Mouse (Mus musculus) hindbrain, embryonic 11.5 days (tissue): ENCODE measurements around the gene Neurl1b. TPM values are rescaled to one million over a fixed set of nuclear protein-coding genes. Genes with fewer than 3 reads are reported as not detected.

Source experiments
- ATAC-seq: fragments of 200-750 bp; cut with Nextera tagmentation; 2 replicates; pipeline ENCODE4 v1.8.0; 2017; ENCODE audit warnings: mild to moderate bottlenecking, moderate TSS enrichment, moderate library complexity; ENCODE audit not compliant: low FRiP score
- DNase-seq: peaks from one replicate; pipeline ENCODE4 v3.0.0-alpha.2; 2015; ENCODE audit warnings: low spot score
- H3K27ac ChIP-seq: fragments of 300-500 bp; sonication (generic); 2 replicates; pipeline ENCODE4 v1.5.1; 2014; ENCODE audit warnings: mild to moderate bottlenecking, low read depth, low read length
- H3K27me3 ChIP-seq: fragments of 300-500 bp; sonication (generic); 2 replicates; pipeline ENCODE4 v1.6.1; 2014; ENCODE audit warnings: mild to moderate bottlenecking, low read length, moderate library complexity, mixed read lengths; ENCODE audit not compliant: control insufficient read depth, insufficient read depth
- H3K36me3 ChIP-seq: fragments of 300-500 bp; sonication (generic); 2 replicates; pipeline ENCODE4 v1.6.1; 2014; ENCODE audit warnings: mild to moderate bottlenecking, low read length, moderate library complexity, mixed read lengths; ENCODE audit not compliant: control insufficient read depth, insufficient read depth
- H3K4me1 ChIP-seq: fragments of 300-500 bp; sonication (generic); replicated peaks from 2 replicates; pipeline ENCODE4 v1.6.1; 2014; ENCODE audit warnings: low read length, mixed read lengths; ENCODE audit not compliant: control insufficient read depth, insufficient read depth
- H3K4me2 ChIP-seq: fragments of 300-500 bp; sonication (generic); replicated peaks from 2 replicates; pipeline ENCODE4 v1.6.1; 2014; ENCODE audit warnings: mild to moderate bottlenecking, low read depth, low read length
- H3K4me3 ChIP-seq: fragments of 300-500 bp; sonication (generic); 2 replicates; pipeline ENCODE4 v1.5.1; 2014; ENCODE audit warnings: low read depth, low read length
- H3K9ac ChIP-seq: fragments of 300-500 bp; sonication (generic); 2 replicates; pipeline ENCODE4 v1.6.1; 2014; ENCODE audit warnings: low read depth, low read length
- H3K9me3 ChIP-seq: fragments of 300-500 bp; sonication (generic); 2 replicates; pipeline ENCODE4 v1.6.1; 2016; ENCODE audit warnings: low read length; ENCODE audit not compliant: control insufficient read depth
- WGBS: fragments of 180-500 bp; shearing (Covaris S2); extraction: QIAGEN DNeasy Blood & Tissue Kit; methylation state at CpG from one replicate; pipeline ENCODE4 v1.1.7; 2014; 5-methylcytosine and 5-hydroxymethylcytosine counted together
- polyA plus RNA-seq: library from polyadenylated mRNA; unstranded; fragments of >200 nt; fragmentation: Nextera tagmentation; extraction: Ambion mirVana; gene quantifications from 2 replicates; pipeline ENCODE4 v1.2.1, GENCODE M21; 2014

The Neurl1b gene
- polyA plus RNA-seq, 1 experiment from 2014 or later, result 0.79 TPM

DNA sequence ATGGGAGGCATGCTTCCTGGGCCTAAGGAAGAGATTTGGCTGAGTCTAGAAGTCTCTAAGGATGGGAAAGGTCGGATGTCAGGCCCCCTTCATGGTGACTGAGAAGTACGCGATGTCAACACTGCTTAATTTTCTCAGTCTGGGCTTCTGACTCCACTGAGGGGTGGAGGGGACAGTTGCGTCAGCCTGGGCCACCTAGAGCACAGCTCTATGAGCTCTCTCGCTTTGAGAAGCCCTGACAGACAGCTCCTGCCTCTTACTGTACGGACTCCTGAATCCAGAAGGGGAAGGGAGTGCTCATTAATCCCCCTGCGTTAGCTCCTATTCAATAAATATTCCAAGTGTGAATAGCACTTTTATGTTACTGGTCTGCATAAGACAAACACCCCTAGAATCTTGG lies 43.4 kb downstream of the Neurl1b start:
- H3K27ac ChIP-seq, result no peak overlapping the region
- no peak for ATAC-seq
- no peaks in the 10 kb centered on the region for H3K27me3 ChIP-seq
- no peak overlapping the region for H3K4me2 ChIP-seq
- H3K4me1 ChIP-seq, result no peaks in the 10 kb centered on the region
- DNase-seq, result no peak
- WGBS, result 71% methylated on average over 7 of the region's 7 CpGs
- H3K36me3 ChIP-seq, result no peaks in the 10 kb centered on the region
- H3K9me3 ChIP-seq, result no peaks in the 10 kb centered on the region
- H3K9ac ChIP-seq, result no peak overlapping the region
- no peak overlapping the region for H3K4me3 ChIP-seq

- Histone ChIP-seq H3K9ac (no peak overlapping the region), H3K27ac (no peak overlapping the region), H3K36me3 (no peaks in the 10 kb centered on the region), H3K4me2 (no peak overlapping the region), H3K4me3 (no peak overlapping the region), H3K27me3 (no peaks in the 10 kb centered on the region), H3K9me3 (no peaks in the 10 kb centered on the region), H3K4me1 (0 out of 2 replicates have a peak, but pooled peaks cover 2% of the 10 kb centered on the region)
- WGBS, result 33% methylated on average over 12 of the region's 12 CpGs
- ATAC-seq (no peak), DNase-seq (peak; percentile 82)
These were observed 48.1 kb downstream of the Neurl1b start for GRCm38 (mm10) chr17:26462634-26463170.

GRCm38 (mm10) chr17:26463432-26463831 lies 48.8 kb downstream of the Neurl1b start:
- no peak overlapping the region for H3K4me2 ChIP-seq
- no peaks in the 10 kb centered on the region for H3K36me3 ChIP-seq
- DNase-seq, result no peak
- H3K9ac ChIP-seq, result no peak overlapping the region
- no peak overlapping the region for H3K4me3 ChIP-seq
- H3K27me3 ChIP-seq, result no peaks in the 10 kb centered on the region
- no peak overlapping the region for H3K27ac ChIP-seq
- 0 out of 2 replicates have a peak, but pooled peaks cover 2% of the 10 kb centered on the region for H3K4me1 ChIP-seq
- H3K9me3 ChIP-seq, result no peaks in the 10 kb centered on the region
- ATAC-seq, result no peak
- WGBS, result 82% methylated on average over 5 of the region's 5 CpGs

DNA sequence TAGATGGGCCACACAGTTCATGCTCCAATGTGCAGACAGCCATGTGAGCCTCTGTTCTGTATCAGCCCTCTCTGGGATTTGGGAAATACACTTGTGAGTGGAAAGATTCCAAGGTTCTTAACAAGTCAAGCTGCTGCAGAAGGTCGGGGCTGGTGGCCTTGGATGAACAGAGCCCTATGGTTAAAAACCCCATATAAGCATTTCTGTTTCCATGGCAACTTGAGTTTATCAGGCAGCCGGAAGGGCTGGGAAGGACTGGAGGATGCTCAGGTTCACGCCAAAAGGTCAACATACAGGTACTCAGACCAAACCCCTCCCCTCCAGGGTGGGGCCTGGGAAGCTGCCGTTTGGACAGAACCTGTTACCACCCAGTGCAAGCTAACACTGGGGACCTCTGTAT lies 49.4 kb downstream of the Neurl1b start:
- no peak overlapping the region for H3K4me2 ChIP-seq
- no peaks in the 10 kb centered on the region for H3K9me3 ChIP-seq
- no peaks in the 10 kb centered on the region for H3K36me3 ChIP-seq
- ATAC-seq (no peak), DNase-seq (no peak)
- H3K9ac ChIP-seq, result no peak overlapping the region
- 0 out of 2 replicates have a peak, but pooled peaks cover 2% of the 10 kb centered on the region for H3K4me1 ChIP-seq
- WGBS, result 56% methylated on average over 4 of the region's 4 CpGs
- no peak overlapping the region for H3K4me3 ChIP-seq
- H3K27me3 ChIP-seq, result no peaks in the 10 kb centered on the region
- no peak overlapping the region for H3K27ac ChIP-seq

DNA sequence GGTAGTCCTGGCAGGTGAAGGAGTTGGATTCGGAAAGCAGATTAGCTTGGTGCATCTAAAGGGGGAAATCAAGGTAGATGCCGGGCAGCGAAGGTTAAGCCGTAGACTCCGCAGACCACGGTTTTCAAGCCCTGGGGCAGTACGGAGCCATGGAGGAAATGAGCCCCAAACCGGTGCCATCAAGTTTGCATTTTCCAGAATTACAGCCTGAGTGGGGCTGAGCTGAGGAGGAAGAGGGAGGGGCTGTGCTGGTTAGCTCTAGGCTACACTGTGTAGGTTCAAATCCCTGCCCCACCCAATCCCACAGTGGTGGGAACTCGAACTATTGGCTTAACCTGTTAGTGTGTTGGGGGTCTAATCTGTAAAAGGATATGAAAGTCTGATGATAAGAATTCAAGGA lies 49.9 kb downstream of the Neurl1b start:
- DNase-seq (no peak), ATAC-seq (no peak)
- Histone ChIP-seq H3K9me3 (no peaks in the 10 kb centered on the region), H3K4me3 (no peak overlapping the region), H3K27me3 (no peaks in the 10 kb centered on the region), H3K4me2 (no peak overlapping the region), H3K36me3 (no peaks in the 10 kb centered on the region), H3K27ac (no peak overlapping the region), H3K4me1 (0 out of 2 replicates have a peak, but pooled peaks cover 2% of the 10 kb centered on the region), H3K9ac (no peak overlapping the region)
- 84% methylated on average over 9 of the region's 9 CpGs for WGBS

GRCm38 (mm10) chr17:26464972-26465371 lies 50.3 kb downstream of the Neurl1b start:
- H3K4me3 ChIP-seq, result no peak overlapping the region
- H3K9ac ChIP-seq, result no peak overlapping the region
- WGBS, result 67% methylated on average over 7 of the region's 7 CpGs
- H3K9me3 ChIP-seq, result no peaks in the 10 kb centered on the region
- no peak overlapping the region for H3K4me2 ChIP-seq
- ATAC-seq (no peak), DNase-seq (no peak)
- H3K27ac ChIP-seq, result no peak overlapping the region
- 0 out of 2 replicates have a peak, but pooled peaks cover 2% of the 10 kb centered on the region for H3K4me1 ChIP-seq
- H3K27me3 ChIP-seq, result no peaks in the 10 kb centered on the region
- H3K36me3 ChIP-seq, result no peaks in the 10 kb centered on the region

- Histone ChIP-seq H3K27me3 (no peaks in the 10 kb centered on the region), H3K9ac (no peak overlapping the region), H3K4me1 (0 out of 2 replicates have a peak, but pooled peaks cover 2% of the 10 kb centered on the region), H3K4me3 (no peak overlapping the region), H3K36me3 (no peaks in the 10 kb centered on the region), H3K9me3 (no peaks in the 10 kb centered on the region), H3K27ac (no peak overlapping the region), H3K4me2 (no peak overlapping the region)
- peak; percentile 49; the same call in 1 of the 2 replicates for ATAC-seq
- 8% methylated on average over 4 of the region's 4 CpGs for WGBS
- DNase-seq, result peak; percentile 88
These were observed 52.1 kb downstream of the Neurl1b start for GRCm38 (mm10) chr17:26466741-26467150.

DNA sequence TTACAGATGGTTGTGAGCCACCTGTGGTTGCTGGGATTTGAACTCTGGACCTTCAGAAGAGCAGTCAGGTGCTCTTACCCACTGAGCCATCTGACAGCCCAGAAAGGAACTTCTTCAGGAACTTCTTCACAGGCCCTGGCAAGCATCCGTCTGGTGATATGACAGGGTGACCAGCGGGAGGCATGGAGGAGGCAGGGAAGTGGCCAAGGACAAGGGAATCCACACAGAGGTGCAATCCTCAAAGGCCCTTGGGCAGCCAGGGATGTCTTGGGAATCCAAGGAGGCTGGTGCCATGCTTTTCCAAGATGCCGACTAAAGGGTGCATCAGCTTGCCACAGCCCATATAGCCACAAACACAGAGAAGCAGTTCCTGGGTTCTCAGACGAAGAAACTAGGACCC lies 53.0 kb downstream of the Neurl1b start:
- Histone ChIP-seq H3K9me3 (no peaks in the 10 kb centered on the region), H3K4me1 (0 out of 2 replicates have a peak, but pooled peaks cover 2% of the 10 kb centered on the region), H3K4me2 (no peak overlapping the region), H3K36me3 (no peaks in the 10 kb centered on the region), H3K27me3 (no peaks in the 10 kb centered on the region), H3K27ac (no peak overlapping the region), H3K4me3 (no peak overlapping the region), H3K9ac (no peak overlapping the region)
- DNase-seq (no peak), ATAC-seq (no peak)
- 83% methylated on average over 4 of the region's 4 CpGs for WGBS

DNA sequence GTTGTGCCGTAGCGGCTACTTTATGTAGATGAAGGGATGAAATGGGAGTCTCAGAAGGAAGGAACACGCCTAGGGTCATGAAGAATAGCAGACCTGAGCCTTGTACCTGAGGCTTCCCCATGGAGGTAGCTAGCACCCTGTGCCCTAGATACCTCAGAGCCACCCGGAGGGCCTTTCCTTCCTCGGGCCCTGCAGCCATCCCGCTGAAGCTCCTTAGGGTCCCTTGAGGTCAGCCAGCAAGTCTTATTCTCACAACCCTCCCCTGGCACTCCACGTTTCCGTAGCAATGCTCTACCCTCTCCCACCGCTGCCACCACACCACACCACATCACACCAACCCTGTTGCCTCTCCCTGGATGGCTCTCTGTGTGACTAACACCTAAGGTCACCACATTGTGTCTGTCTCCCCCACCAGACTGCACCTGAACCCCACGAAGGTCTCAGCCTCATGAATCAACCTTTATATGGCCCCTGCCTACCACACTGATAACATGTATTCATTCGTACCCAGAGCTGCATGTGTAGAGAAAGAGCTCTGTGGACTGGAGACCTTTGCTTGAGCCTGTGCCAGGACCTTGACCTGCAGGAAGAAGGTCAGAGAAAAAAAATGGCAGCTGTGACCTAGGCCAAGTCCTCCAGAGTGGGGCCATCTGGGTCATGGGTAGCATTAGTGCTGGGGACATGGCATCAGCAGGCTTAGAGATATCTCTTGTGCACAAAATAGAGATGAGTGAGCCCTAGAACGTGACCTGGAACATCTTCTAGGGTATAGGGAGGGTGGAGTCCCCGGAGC lies 53.7 kb downstream of the Neurl1b start:
- H3K27ac ChIP-seq, result no peak overlapping the region
- H3K36me3 ChIP-seq, result no peaks in the 10 kb centered on the region
- ATAC-seq (no peak), DNase-seq (no peak)
- no peak overlapping the region for H3K4me3 ChIP-seq
- WGBS, result 87% methylated on average over 13 of the region's 13 CpGs
- no peaks in the 10 kb centered on the region for H3K27me3 ChIP-seq
- no peak overlapping the region for H3K4me2 ChIP-seq
- 0 out of 2 replicates have a peak, but pooled peaks cover 2% of the 10 kb centered on the region for H3K4me1 ChIP-seq
- H3K9ac ChIP-seq, result no peak overlapping the region
- H3K9me3 ChIP-seq, result no peaks in the 10 kb centered on the region
